In genomic region chr9:43784841-43785240, GRCm38 (mm10) we compare ENCODE assay signal across 15 mouse cellular contexts. TPM values are rescaled to one million over a fixed set of nuclear protein-coding genes. Genes with fewer than 3 reads are reported as not detected.
DNase-seq lines count a peak whose midpoint lies in the region; ATAC-seq lines count a peak whose summit lies in the region.
"Had no signal": no experiment of that assay in that cellular context is flagged by ENCODE, and none has a peak within 500 bp of the region (broad histone marks: within the 10 kb centered on the region; RNA-seq: fewer than 3 reads in every experiment).

No protein-coding gene starts in this region.

- no peaks in the 10 kb centered on the region for H3K9me3 ChIP-seq in hindbrain, embryonic 10.5 days
- no peaks in the 10 kb centered on the region for H3K9me3 ChIP-seq in hindbrain, embryonic 14.5 days (ENCODE audit: control insufficient read depth, low read length)
- no peaks in the 10 kb centered on the region for H3K9me3 ChIP-seq in intestine, embryonic 15.5 days
- no peaks in the 10 kb centered on the region for H3K9me3 ChIP-seq in stomach, embryonic 16.5 days (replicated peaks; ENCODE audit: control insufficient read depth, low read length)
- H3K9me3 ChIP-seq: neural tube, embryonic 15.5 days had no signal

- ATAC-seq in hindbrain, embryonic 14.5 days (ENCODE audit: low FRiP score): no peak
- ATAC-seq in intestine, embryonic 15.5 days: peak; percentile 47
- ATAC-seq in stomach, embryonic 16.5 days (ENCODE audit: insufficient read depth, low FRiP score): peak; percentile 14; the same call in 1 of the 2 replicates
- ATAC-seq: forebrain, postnatal 0 days had no signal

- peak overlapping the region; percentile 60; the same call in 1 of the 2 replicates for H3K27ac ChIP-seq in hindbrain, embryonic 10.5 days
- no peak overlapping the region for H3K27ac ChIP-seq in hindbrain, embryonic 14.5 days
- H3K27ac ChIP-seq in intestine, embryonic 15.5 days: no peak overlapping the region
- H3K27ac ChIP-seq in stomach, embryonic 16.5 days (ENCODE audit: low read length): peak overlapping the region; percentile 88
- H3K27ac ChIP-seq: liver, embryonic 14.5 days; neural tube, embryonic 15.5 days had no signal

- no peak for DNase-seq in hindbrain, embryonic 10.5 days (ENCODE audit: low spot score)
- no peak for DNase-seq in hindbrain, embryonic 14.5 days (ENCODE audit: low spot score)
- DNase-seq in ZHBTc4 (ENCODE audit: low read depth, low spot score): peak; percentile 48
- DNase-seq in liver: no peak
- DNase-seq in cerebellum, postnatal 14 days: no peak
- DNase-seq: forebrain, postnatal 0 days; gastrocnemius, postnatal 10 days; heart, postnatal 14 days; kidney, postnatal 25 days; lung, postnatal 10 days; thymus, postnatal 14 days had no signal

- 62% methylated on average over 13 of the region's 13 CpGs for WGBS in hindbrain, embryonic 10.5 days
- 60% methylated on average over 13 of the region's 13 CpGs for WGBS in hindbrain, embryonic 14.5 days
- WGBS in intestine, embryonic 15.5 days: 47% methylated on average over 13 of the region's 13 CpGs
- WGBS in stomach, embryonic 16.5 days: 65% methylated on average over 13 of the region's 13 CpGs

- H3K4me3 ChIP-seq in hindbrain, embryonic 10.5 days: no peak overlapping the region
- H3K4me3 ChIP-seq in hindbrain, embryonic 14.5 days (replicated peaks; ENCODE audit: low read length): no peak overlapping the region
- no peak overlapping the region for H3K4me3 ChIP-seq in intestine, embryonic 15.5 days (replicated peaks)
- no peak overlapping the region for H3K4me3 ChIP-seq in stomach, embryonic 16.5 days (replicated peaks; ENCODE audit: low read length)
- H3K4me3 ChIP-seq: neural tube, embryonic 15.5 days had no signal

- H3K4me2 ChIP-seq in hindbrain, embryonic 14.5 days (replicated peaks): no peak overlapping the region
- no peak overlapping the region for H3K4me2 ChIP-seq in intestine, embryonic 15.5 days (replicated peaks)
- H3K4me2 ChIP-seq in stomach, embryonic 16.5 days (ENCODE audit: low read depth, low read length): no peak overlapping the region
- H3K4me2 ChIP-seq: neural tube, embryonic 15.5 days had no signal

- no peaks in the 10 kb centered on the region for H3K27me3 ChIP-seq in hindbrain, embryonic 10.5 days (ENCODE audit: insufficient read depth, poor library complexity, severe bottlenecking)
- no peaks in the 10 kb centered on the region for H3K27me3 ChIP-seq in hindbrain, embryonic 14.5 days (ENCODE audit: control insufficient read depth, insufficient read depth, low read length)
- H3K27me3 ChIP-seq in intestine, embryonic 15.5 days (replicated peaks): no peaks in the 10 kb centered on the region
- no peaks in the 10 kb centered on the region for H3K27me3 ChIP-seq in stomach, embryonic 16.5 days (ENCODE audit: control insufficient read depth, insufficient read depth, low read length)
- H3K27me3 ChIP-seq: neural tube, embryonic 15.5 days had no signal

- no peak overlapping the region for H3K9ac ChIP-seq in hindbrain, embryonic 14.5 days
- no peak overlapping the region for H3K9ac ChIP-seq in intestine, embryonic 15.5 days
- H3K9ac ChIP-seq in stomach, embryonic 16.5 days (ENCODE audit: low read length): peak overlapping the region; percentile 26; the same call in 1 of the 2 replicates
- H3K9ac ChIP-seq: forebrain, postnatal 0 days; liver, embryonic 14.5 days; neural tube, embryonic 15.5 days had no signal

- H3K4me1 ChIP-seq in hindbrain, embryonic 10.5 days (replicated peaks): peaks cover 77% of the 10 kb centered on the region
- peaks cover 38% of the 10 kb centered on the region for H3K4me1 ChIP-seq in hindbrain, embryonic 14.5 days (replicated peaks; ENCODE audit: control insufficient read depth, insufficient read depth, low read length)
- peaks cover 15% of the 10 kb centered on the region for H3K4me1 ChIP-seq in intestine, embryonic 15.5 days (replicated peaks)
- H3K4me1 ChIP-seq in stomach, embryonic 16.5 days (ENCODE audit: control insufficient read depth, insufficient read depth, low read length): peaks cover 40% of the 10 kb centered on the region

- H3K36me3 ChIP-seq in hindbrain, embryonic 10.5 days: no peaks in the 10 kb centered on the region
- H3K36me3 ChIP-seq in hindbrain, embryonic 14.5 days (replicated peaks; ENCODE audit: control insufficient read depth, insufficient read depth): no peaks in the 10 kb centered on the region
- H3K36me3 ChIP-seq in intestine, embryonic 15.5 days: no peaks in the 10 kb centered on the region
- no peaks in the 10 kb centered on the region for H3K36me3 ChIP-seq in stomach, embryonic 16.5 days (ENCODE audit: control insufficient read depth, insufficient read depth, low read length)
- H3K36me3 ChIP-seq: neural tube, embryonic 15.5 days had no signal

RNA-seq across cellular contexts. Expression of gene Nectin1, which starts 41.1 kb away (rescaled TPM):
- polyA plus RNA-seq in hindbrain, embryonic 10.5 days (2016; fragmentation: Nextera tagmentation; extraction: Ambion mirVana): 6.6 and 7.2 TPM in 2 replicates
- 18.0 and 18.9 TPM in 2 replicates for polyA plus RNA-seq in hindbrain, embryonic 14.5 days (2014; fragmentation: Nextera tagmentation; extraction: Ambion mirVana)
- 4.1 and 4.5 TPM in 2 replicates for polyA plus RNA-seq in intestine, embryonic 15.5 days (2015; fragmentation: Nextera tagmentation; extraction: Ambion mirVana)
- polyA plus RNA-seq in stomach, embryonic 16.5 days (2015; fragmentation: Nextera tagmentation; extraction: Ambion mirVana): 8.9 and 9.5 TPM in 2 replicates

Comparison
In these comparisons a context has a peak if more than half of its experiments do, and no peak if none do; other contexts are left out.
1. H3K27ac ChIP-seq: peak in hindbrain, embryonic 10.5 days (single experiment) and stomach, embryonic 16.5 days (single experiment); none in hindbrain, embryonic 14.5 days (single experiment) and intestine, embryonic 15.5 days (single experiment).